ENCODE assay signal across 8 mouse cellular contexts in the genomic region with DNA sequence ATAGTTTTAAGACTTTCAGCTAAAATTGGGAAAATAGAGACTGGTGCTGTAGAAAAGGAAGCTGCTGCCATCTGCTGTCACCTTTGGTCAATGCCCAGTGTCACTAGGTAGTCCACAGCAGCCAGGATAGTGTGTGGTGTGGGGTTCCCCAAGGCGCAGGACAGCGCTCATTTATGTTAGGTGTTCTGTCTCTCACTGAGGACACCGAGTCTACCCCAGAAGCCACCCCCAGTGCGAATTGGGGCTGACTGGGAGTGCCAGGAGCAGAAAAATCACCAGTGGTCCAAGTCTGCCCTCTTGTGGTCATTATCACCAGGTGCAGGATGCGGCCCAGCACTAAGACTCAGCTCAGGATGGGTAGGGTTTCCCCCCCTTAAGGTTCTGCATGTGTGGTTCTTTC. TPM values are rescaled to one million over a fixed set of nuclear protein-coding genes. Genes with fewer than 3 reads are reported as not detected.
A peak's percentile ranks its signal among the peaks of the same experiment; 100 is the strongest.
DNase-seq lines count a peak whose midpoint lies in the region; ATAC-seq lines count a peak whose summit lies in the region.

No protein-coding gene starts in this region.

- no peak overlapping the region for H3K4me2 ChIP-seq in embryonic facial prominence, embryonic 14.5 days (ENCODE audit: low read depth, low read length)
- no peak overlapping the region for H3K4me2 ChIP-seq in limb, embryonic 13.5 days (replicated peaks)
- no peak overlapping the region; the same call in 1 of the 2 replicates for H3K4me2 ChIP-seq in midbrain, embryonic 16.5 days (ENCODE audit: low read length)

- peak; percentile 50; the same call in 1 of the 2 replicates for ATAC-seq in embryonic facial prominence, embryonic 14.5 days (ENCODE audit: low read depth)
- ATAC-seq in limb, embryonic 13.5 days (ENCODE audit: low FRiP score, low read depth) = peak; percentile 71
- peak; percentile 88 for ATAC-seq in midbrain, embryonic 16.5 days

- no peaks in the 10 kb centered on the region for H3K27me3 ChIP-seq in embryonic facial prominence, embryonic 14.5 days (replicated peaks; ENCODE audit: control insufficient read depth, insufficient read depth, low read length)
- H3K27me3 ChIP-seq in limb, embryonic 13.5 days = no peaks in the 10 kb centered on the region
- no peaks in the 10 kb centered on the region for H3K27me3 ChIP-seq in midbrain, embryonic 16.5 days (ENCODE audit: control insufficient read depth, insufficient read depth, low read depth, low read length)

- H3K36me3 ChIP-seq in embryonic facial prominence, embryonic 14.5 days (ENCODE audit: control insufficient read depth, insufficient read depth, low read length) = no peaks in the 10 kb centered on the region
- H3K36me3 ChIP-seq in limb, embryonic 13.5 days = no peaks in the 10 kb centered on the region
- no peaks in the 10 kb centered on the region for H3K36me3 ChIP-seq in midbrain, embryonic 16.5 days (ENCODE audit: control insufficient read depth, insufficient read depth, low read length)

- H3K9ac ChIP-seq in embryonic facial prominence, embryonic 14.5 days (ENCODE audit: low read depth, low read length) = no peak overlapping the region
- H3K9ac ChIP-seq in limb, embryonic 13.5 days = no peak overlapping the region
- no peak overlapping the region for H3K9ac ChIP-seq in midbrain, embryonic 16.5 days (ENCODE audit: low read depth, low read length)

- H3K4me1 ChIP-seq in embryonic facial prominence, embryonic 14.5 days (ENCODE audit: control insufficient read depth, insufficient read depth, low read length) = no peaks in the 10 kb centered on the region
- H3K4me1 ChIP-seq in limb, embryonic 13.5 days = no peaks in the 10 kb centered on the region
- H3K4me1 ChIP-seq in midbrain, embryonic 16.5 days (ENCODE audit: control insufficient read depth, insufficient read depth, low read length) = no peaks in the 10 kb centered on the region

- no peaks in the 10 kb centered on the region for H3K9me3 ChIP-seq in embryonic facial prominence, embryonic 14.5 days (ENCODE audit: control insufficient read depth, low read length)
- H3K9me3 ChIP-seq in limb, embryonic 13.5 days = no peaks in the 10 kb centered on the region
- H3K9me3 ChIP-seq in midbrain, embryonic 16.5 days (replicated peaks; ENCODE audit: control insufficient read depth, low read length, poor library complexity, severe bottlenecking) = no peaks in the 10 kb centered on the region

- no peak overlapping the region for H3K27ac ChIP-seq in embryonic facial prominence, embryonic 14.5 days (replicated peaks; ENCODE audit: low read depth, low read length)
- no peak overlapping the region for H3K27ac ChIP-seq in limb, embryonic 13.5 days
- H3K27ac ChIP-seq in midbrain, embryonic 16.5 days (ENCODE audit: low read length) = no peak overlapping the region

- WGBS in embryonic facial prominence, embryonic 14.5 days = 11% methylated on average over 5 of the region's 5 CpGs
- whole genome bisulfite sequencing in limb, embryonic 13.5 days = 9% methylated on average over 5 of the region's 5 CpGs
- WGBS in midbrain, embryonic 16.5 days = 11% methylated on average over 5 of the region's 5 CpGs

- H3K4me3 ChIP-seq in embryonic facial prominence, embryonic 14.5 days (ENCODE audit: low read depth, low read length) = no peak overlapping the region
- H3K4me3 ChIP-seq in limb, embryonic 13.5 days = no peak overlapping the region
- no peak overlapping the region for H3K4me3 ChIP-seq in midbrain, embryonic 16.5 days (ENCODE audit: low read depth, low read length)

- DNase-seq in 416B (ENCODE audit: low read depth) = peak; percentile 58
- peak; percentile 55 for DNase-seq in adrenal gland, postnatal 25 days
- DNase-seq in embryonic facial prominence, embryonic 14.5 days (ENCODE audit: low spot score) = peak; percentile 7
- peak; percentile 43 to 71 for DNase-seq in heart, adult 9 months (ENCODE audit: low spot score in 2 of 2)
- peak; percentile 35 to 71 for DNase-seq in kidney, adult 8-10 months
- peak; percentile 34 to 56 for DNase-seq in spleen, adult 18-20 months

RNA-seq across cellular contexts. Expression of gene Cst3, which starts 26.8 kb away (rescaled TPM):
- 728 and 742 TPM in 2 replicates for total RNA-seq in adrenal gland, postnatal 25 days (2021)
- 548 and 591 TPM in 2 replicates for polyA plus RNA-seq in embryonic facial prominence, embryonic 14.5 days (2014; fragmentation: Nextera tagmentation; extraction: Ambion mirVana)
- polyA plus RNA-seq in limb, embryonic 13.5 days (2015; fragmentation: Nextera tagmentation; extraction: Ambion mirVana) = 386 and 403 TPM in 2 replicates
- 550 and 644 TPM in 2 replicates for polyA plus RNA-seq in midbrain, embryonic 16.5 days (2015; fragmentation: Nextera tagmentation; extraction: Ambion mirVana)

RNA-seq across cellular contexts. Expression of gene 9230104L09Rik, which starts 37.4 kb away (rescaled TPM):
- 1.2 TPM in 1 of 2 replicates, not detected in the other for total RNA-seq in adrenal gland, postnatal 25 days (2021)
- polyA plus RNA-seq in embryonic facial prominence, embryonic 14.5 days (2014; fragmentation: Nextera tagmentation; extraction: Ambion mirVana) = not detected in 2 replicates
- not detected in 2 replicates for polyA plus RNA-seq in limb, embryonic 13.5 days (2015; fragmentation: Nextera tagmentation; extraction: Ambion mirVana)
- polyA plus RNA-seq in midbrain, embryonic 16.5 days (2015; fragmentation: Nextera tagmentation; extraction: Ambion mirVana) = not detected in 2 replicates

Comparison
In these comparisons a context has a peak if more than half of its experiments do, and no peak if none do; other contexts are left out.
1. DNase-seq: peak in every context shown above with its lines; median percentile 58 in 416B; 57 in heart, adult 9 months; 55 in adrenal gland, postnatal 25 days; 53 in kidney, adult 8-10 months; 45 in spleen, adult 18-20 months; 7 in embryonic facial prominence, embryonic 14.5 days.